Mouse (Mus musculus): ENCODE data around the gene Ralbp1.

The Ralbp1 gene

DNA sequence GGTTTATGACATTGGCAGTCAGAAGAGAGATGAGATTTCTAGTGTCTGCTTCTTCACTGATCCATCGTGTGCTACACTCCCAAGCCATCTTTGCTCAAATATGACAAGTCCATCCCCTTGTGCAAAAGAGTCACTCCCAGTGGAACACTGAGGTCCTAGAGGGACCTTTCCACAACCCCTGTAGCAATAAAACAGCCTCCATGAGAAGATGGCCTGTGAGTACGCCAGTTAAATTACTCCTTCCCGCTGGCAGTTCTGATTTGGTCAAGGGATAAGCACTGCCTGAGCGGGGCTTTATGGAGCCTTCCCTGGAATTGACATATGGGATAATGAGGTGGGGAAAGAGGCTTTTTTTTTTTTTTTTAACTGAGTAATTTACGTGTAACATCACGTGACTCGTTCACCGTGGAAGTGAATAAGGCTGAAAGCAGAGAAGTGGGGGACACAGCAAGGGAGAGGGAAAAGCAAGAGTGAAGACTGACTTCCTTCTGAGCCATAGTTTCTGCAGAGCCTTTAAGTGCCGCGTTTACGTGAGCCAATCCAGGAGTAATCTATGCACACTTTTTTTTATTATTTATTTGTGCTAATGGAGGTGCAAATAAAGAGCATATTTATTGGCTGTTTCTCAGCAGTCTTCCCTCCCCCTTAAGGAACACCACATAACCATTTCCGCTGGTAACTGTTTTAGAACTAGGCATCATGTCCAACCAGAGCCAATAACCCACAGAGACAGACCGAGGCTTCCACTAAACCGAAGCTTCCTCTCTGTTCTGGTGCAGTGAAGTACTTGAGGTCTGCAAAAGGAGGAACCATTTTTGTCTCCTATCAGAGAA lies at the start of gene Ralbp1:
Gene Ralbp1, minus strand, starts transcription at position 102 of the 833 bp plus-strand sequence.
- peak; percentile 22 for DNase-seq (ENCODE audit: low read depth, low spot score)

DNA sequence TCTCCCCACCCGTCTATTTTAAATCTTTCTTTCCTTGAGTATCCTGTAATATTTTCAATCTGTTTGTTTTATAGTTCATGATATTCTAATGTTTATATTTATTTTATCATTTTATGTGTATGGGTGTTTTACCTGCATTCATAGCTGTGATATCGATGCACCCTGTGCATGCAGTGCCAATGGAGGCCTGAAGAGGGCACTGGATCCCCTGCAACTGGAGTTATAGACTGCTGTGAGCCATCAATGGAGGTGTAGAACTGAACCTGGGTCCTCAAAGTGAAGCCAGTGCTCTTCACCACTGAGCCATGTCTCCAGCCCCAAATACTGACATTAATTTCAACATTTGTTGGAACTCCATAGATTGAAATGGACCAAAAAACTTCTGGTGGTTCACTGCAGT lies 48.1 kb upstream of the Ralbp1 start:
- no peak for DNase-seq (ENCODE audit: low read depth, low spot score)

DNA sequence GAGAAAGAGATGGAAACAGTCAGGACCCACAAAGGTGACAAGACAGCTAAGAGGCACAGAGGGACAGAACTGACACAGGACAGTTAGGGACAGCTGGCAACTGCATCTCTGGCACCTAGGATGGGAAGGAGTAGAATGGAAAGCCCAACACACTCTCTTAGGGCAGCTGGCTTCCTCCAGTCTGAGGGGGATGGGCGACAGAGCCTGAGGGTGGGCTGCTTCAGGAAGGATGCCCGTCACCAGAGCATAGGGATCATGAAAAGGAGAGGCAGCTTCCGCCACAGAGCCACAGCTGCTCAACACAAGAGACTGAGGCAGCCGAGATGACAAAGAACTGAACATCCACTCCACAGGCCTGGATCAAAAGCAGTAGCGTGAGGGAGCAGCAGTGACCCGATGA lies 45.9 kb upstream of the Ralbp1 start:
- no peak for DNase-seq (ENCODE audit: low read depth, low spot score)

DNA sequence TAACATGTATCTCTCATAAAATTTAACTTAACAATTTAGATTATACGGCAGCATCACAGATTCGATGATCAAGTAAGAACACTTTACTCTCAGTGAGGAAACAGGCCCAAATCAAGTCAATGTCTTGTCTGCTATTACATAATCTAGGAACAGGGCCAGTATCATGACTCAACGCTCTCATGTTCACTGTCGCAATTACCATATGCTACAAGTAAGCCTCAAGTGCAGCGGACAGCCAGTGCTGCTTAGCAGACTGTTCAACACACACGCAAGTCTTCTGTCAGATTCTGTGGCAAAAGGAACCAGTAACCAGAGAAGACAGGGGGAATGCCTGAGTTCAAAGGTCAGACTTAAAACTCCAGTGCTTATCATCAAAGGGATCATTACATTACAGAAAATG lies 45.4 kb upstream of the Ralbp1 start:
- no peak for DNase-seq (ENCODE audit: low read depth, low spot score)

DNA sequence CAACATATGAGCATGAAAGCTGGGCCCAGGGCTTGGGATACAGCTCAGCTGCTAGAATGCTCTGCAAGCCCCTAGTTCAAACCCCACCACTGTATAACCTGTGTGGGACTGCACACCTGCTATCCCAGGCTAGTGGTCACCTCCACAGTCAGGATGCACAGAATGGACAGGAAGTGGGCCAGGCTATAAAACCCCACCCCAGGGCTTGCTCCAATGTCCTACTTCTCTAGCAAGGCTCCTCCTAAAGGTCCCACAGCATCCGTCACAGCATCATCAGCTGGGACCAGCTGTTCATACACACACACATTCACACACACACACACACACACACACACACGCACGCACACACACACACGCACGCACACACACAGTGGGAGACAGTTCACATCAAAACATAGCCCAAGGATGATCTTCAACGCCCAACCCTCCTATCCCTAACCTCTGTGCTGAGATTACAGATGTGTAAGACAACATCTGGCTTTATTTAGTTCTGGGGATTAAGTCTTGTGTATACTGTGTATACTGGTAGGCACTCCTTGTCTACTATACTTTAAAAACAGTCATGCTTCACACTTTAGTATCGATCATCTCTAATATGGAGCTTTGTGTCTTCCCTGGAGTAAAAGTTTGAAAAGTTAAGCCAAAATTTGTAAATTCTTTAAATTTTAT lies 44.7 kb upstream of the Ralbp1 start:
- no peak for DNase-seq (ENCODE audit: low read depth, low spot score)

DNA sequence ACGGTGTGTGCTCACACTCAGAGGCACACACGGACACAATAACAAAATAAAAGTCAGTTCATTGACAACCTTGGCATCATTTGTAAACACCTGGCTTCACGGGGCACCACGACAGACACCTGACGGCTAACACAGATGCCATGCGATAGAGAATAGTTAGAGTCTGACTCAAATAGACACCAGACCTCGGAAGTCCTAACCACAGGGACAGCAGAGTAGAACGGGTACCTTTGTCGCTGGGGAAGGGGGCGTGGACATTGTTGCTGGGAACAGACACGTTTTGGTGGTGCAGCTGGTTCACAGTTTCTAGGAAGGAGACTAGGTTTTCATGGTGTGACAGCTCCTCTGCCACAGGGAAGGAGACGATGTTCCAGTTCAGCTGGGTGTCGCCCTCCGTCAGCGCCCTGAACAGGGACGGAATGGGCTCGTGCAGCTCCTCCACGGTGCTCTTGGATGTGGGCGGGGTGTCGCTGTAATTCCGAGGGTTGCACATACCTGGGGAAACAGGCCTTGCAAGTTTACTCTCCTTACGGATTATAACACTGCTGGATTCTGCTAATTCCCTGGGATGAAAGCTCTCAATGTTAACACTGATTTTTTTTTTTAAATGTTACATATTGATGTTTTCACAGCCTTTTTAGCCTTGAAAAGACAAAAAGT lies 43.9 kb upstream of the Ralbp1 start:
- no peak for DNase-seq (ENCODE audit: low read depth, low spot score)

DNA sequence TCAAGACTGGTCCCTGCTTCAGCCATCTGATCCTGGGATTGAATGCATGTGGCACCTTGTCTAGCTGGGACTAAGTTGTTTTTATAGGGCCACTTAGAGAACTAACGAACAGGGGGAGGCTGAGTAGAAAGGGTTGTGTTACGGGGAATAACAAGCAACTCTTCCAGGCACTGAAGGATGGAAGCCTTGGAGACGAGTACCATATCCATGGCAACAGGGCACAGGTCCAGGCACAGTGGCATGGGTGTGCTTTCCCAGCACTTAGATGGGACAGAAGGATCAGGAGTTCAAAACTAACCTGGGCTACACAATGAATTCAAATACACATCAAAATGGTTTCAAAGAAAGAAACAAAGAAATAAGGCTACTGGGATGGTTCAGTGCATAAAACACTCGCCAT lies 41.5 kb upstream of the Ralbp1 start:
- DNase-seq (ENCODE audit: low read depth, low spot score): no peak

DNA sequence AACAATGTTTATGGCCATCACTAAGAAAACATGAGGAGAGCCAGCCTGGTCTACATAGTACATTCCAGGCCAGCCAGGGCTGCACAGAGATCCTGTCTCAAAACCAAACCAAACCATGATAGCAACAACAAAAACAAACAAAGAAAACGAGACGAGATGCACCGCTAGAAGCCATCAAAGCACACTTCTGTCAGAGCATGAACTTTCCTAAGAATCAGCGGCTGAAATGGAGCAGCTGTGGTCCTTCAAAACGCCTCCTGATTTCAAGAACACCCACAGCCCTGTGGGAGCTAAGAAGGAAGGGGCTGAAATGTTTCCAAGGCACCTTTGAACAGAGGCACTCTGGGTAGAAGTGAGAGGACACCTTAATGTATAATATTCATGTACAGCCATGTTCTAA lies 38.6 kb upstream of the Ralbp1 start:
- no peak for DNase-seq (ENCODE audit: low read depth, low spot score)

DNA sequence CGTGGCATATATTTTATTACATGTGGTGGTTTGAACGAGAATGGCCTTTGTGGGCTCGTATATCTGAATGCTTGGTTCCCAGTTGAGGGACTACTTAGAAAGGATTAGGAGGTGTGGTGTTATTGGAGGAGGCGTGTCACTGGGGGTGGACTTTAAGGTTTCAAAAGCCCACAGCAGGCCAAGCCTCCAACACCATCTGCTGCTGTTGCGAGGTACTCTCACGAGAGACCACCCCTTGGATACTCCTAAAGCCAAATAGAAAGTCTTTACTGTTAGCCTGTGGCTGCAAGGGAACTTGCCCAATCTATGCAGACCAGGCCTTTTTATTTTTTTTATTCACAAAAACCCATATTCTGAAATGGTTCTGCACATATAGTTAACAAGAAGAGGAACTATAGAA lies 36.4 kb upstream of the Ralbp1 start:
- no peak for DNase-seq (ENCODE audit: low read depth, low spot score)

DNA sequence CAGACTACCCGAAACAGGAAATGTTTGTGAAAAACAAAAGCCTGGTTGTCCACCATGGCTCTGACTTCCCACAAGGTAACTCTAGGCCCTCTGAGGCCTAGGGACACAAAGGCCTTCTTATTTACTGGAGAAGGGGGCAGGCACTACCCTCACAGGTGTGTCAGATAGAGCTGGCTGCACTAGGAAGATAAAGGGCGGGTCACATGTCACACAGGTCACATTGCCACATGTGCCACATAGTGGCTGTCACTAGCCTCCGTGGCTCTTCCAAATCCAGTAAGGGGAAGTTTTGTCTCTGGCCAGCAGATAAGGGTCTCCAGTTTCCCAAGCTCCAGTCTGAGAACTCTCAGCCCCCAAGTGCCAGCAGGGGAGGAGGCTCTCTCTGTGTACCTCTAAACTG lies 33.6 kb upstream of the Ralbp1 start:
- DNase-seq (ENCODE audit: low read depth, low spot score): peak; percentile 15

DNA sequence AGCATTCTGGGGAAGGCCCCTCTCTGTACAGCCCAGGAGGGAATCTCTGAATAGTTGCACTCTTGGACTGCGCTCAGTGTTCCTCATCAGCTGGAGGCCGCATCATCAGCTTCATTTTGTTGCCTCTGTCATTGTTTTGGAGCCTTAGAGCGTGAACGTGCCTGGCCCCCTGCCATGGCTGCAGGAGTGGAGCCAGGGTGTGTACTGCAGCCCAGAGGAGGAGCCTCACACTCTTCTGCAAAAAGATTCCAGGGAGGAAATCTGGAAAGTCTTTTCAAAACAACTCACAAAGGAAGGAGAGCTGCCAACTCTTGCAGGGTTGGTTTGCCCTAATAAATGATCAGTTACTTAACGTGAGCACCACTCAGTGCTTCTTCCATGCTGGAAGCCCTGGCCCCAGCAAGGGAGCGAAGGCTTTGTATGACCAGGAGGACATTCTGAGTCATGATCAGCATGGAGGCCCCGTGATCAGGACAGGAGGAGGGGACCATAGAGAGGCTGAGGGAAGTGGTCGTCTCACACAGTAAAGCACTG lies 30.6 kb upstream of the Ralbp1 start:
- no peak for DNase-seq (ENCODE audit: low read depth, low spot score)

DNA sequence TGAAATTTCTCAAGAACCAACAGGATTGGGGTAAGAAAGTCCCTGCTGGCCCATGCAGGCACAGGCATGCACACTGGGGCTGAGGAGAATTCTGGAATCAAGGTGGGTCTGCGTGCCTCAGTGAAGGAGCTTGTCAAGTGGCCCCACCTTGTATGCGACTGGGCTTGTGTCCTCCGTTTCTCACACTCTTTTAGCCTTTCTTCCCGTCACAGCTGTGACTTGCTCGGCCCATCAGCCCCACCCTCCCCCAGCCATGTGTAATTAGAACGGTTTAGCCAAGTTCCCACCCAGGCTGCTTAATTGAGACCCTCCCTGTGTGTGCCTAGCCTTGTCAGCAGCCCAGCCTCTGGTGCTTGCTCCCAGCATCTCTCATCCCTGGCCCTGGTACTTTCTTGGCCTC lies 28.5 kb upstream of the Ralbp1 start:
- DNase-seq (ENCODE audit: low read depth, low spot score): no peak

DNA sequence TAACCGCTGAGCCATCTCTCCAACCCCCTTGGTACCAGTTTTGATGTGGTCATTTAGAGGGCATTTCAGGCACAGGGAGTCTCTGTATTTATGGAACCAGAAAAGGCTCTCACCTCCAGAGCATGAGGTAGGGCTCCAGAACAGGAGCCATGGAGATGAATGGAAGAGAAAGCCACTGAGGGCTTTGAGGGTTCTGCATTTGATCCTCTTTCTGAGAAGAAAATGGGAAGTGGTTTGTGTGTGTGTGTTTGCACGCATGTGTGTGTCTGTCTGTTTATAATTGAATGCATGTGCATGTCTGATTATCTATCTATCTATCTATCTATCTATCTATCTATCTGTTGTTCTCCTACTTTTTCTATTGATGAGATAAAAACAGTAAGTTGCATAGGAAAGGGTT lies 26.6 kb upstream of the Ralbp1 start:
- no peak for DNase-seq (ENCODE audit: low read depth, low spot score)

DNA sequence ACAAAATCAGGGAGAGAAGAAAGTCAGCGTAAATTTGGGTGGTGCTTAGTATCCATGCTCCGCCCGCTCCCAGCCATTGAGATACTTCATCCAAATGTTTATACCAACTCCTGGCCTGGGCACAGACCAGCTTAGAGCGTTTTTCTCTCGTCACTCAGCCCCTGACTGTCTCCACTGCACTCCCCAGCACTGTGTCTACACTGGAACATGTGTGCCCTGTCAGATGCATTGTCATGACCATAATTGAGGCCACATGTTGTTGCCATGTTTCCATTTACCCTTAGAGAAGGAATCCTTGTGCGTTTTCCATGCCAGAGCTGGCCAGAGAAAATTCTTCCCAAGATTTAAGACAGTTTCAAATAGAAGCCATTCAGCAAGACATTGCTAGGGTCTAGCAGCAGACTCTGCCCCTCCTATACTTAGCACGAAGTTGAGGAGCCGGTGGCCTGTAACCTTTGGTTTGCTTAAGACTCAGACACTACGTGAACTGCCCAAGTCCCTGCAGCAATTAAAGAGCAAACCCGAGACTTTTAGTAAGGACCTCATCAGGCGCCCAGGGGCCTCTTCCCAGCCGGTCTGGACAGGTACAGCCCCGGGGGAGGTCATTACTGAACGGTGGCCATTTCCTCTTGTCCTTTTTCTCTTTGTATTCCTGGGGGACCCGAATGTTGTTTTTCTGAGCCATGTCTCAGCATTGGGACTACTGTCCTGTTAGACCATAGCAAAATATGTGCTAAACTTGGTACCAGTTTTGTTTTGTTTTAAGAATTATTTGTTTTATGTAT lies 25.9 kb upstream of the Ralbp1 start:
- no peak for DNase-seq (ENCODE audit: low read depth, low spot score)

DNA sequence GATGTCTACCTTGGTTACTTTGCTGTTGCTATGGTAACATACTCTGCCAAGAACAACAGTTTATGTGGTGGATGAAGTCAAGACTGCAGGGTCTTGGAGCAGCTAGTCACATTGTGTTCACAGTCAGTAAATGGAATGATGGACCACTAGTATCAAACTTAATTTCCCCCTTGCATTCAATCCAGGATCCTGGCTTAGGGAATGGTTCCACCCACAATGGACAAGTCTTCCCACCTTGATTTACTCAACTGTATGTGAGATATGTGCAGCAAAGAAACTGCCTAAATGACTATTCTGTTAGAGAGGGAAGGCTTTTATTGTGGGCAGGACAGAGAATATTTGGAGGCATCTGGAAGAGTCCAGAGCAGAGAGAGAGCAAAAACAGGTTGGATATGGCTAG lies 22.7 kb upstream of the Ralbp1 start:
- DNase-seq (ENCODE audit: low read depth, low spot score): no peak

DNA sequence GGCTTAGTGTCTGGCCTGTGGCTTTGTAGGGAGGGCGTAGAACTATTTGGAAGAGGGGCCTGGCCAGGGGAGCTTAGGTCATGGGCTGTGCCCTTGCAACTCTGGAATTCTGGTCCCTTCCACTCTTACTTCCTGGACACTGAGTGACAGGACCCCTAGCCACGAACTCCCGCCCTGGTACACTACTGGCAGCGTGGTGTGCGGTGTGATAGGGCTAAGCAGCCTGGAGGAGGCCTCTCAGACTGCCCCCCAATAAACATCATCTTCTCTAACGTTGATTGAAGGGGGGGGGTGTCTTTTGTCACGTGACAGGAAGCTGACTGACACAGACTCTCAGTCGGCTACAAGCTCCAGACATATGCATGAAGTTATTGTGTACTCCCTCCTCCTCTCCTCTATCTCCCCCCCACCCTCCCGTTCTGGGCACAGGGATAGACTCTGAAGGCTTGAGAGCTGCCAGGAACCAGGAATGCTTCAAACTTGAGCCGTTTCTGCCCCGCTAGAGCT lies 21.4 kb upstream of the Ralbp1 start:
- no peak for DNase-seq (ENCODE audit: low read depth, low spot score)

DNA sequence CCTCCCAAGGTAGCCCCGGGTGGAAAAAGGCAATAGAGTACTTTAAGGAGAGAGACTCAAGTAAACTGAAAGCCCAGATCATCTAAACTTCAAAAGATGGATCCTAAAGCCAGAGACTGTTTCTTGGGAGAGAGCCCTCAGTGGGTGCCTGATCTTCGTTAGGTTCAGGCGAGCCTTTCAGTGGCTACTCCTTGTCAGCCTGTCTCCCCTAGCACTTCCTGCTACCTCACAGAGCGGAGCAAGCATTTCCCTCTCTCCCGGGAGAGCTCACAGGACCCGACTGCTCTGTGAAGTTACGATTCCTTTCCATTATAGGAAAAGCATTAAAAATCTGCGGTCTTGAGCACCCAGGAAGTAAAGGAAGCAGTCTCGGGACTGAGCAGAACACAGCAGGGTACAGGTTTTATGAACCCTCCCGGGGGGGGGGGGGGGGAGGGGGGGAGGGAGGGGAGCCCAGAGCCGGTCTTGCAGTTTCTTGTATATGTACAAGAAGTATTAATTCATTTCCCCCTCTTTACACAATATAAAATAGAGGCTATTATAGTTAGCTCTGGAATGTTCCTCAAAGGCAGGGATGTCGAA lies 20.8 kb upstream of the Ralbp1 start:
- no peak for DNase-seq (ENCODE audit: low read depth, low spot score)

DNA sequence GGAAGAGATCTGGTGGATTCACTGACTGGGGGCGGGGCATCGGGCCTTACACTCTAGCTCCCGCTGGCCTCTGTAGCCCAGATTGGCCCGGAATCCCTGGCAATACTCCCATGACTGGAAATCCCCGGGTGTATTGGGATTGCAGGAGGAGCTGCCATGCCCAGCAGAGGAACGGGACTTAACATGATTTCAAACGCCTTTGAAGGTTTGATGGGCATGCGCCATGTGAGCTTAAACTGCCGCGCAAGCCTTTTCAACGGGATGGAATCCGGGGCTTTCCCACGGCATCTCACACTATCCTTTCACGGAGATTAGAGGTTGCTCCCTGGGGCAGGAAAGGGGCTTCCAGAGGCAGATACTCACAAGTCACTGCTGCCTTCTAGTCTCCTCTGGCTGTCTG lies 19.6 kb upstream of the Ralbp1 start:
- DNase-seq (ENCODE audit: low read depth, low spot score): no peak

DNA sequence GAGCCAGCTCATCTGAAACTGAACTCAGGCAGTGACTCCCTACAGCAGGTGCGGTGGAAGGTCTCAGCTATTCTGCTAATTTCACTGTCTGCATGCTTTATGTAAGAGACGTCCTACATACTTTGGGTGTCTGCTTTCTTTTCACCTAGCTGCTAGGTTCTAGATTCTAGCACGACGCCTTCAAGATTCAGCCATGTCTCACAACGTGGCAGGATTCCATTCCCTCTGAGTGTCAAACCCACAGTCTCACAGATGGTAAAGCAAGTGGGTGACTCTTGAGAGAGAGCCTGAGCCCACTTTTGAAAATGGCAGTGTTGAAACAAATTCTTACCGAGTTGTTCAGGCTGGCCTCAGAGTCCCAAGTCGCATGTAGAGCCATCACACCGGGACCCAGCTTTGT lies 18.2 kb upstream of the Ralbp1 start:
- DNase-seq (ENCODE audit: low read depth, low spot score): no peak

DNA sequence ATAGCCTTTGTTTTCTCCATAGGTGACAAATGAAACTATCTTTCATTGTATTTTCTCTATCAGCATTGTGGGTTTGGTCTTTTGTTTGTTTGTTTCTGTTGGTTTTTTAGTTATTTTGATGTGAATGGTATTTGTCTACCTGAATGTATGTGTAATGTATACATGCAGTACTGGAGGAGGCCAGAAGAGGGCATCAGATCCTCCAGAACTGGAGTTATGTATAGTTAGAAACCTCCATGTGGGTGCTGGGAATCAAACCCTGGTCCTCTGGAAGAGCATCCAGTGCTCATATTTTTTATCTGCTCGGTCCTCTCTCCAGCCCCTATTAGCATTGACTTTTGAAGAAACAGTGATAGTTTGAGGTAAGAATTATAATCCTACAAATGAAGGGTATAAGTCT lies 17.4 kb upstream of the Ralbp1 start:
- no peak for DNase-seq (ENCODE audit: low read depth, low spot score)

DNA sequence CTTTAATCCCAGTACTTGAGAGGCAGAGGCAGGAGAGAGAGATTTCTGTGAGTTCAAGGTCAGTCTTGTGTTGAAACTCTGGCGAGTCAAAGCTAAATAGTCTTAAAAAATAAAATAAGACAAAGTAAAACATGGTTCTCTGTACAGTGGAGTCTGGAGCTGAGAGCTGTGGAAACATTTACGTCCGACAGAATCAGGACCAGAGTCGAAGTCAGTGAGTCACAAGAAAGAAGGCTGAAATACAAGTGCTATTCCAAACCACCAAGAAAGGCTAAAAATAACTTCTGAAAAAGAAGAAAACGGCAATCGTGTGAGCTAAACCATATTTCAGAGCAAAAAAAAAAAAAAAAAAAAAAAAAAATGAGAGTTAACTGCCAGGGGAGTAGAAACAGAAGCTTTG lies 16.7 kb upstream of the Ralbp1 start:
- DNase-seq (ENCODE audit: low read depth, low spot score): no peak

Data from c-Kit-negative CD71-positive TER-119-positive erythroid progenitor cells, embryonic 14.5 days (primary cell).